Mouse (Mus musculus) left cerebral cortex, adult 18-20 months (tissue): Measurements from ENCODE around the gene Gps1. TPM values are rescaled to one million over a fixed set of nuclear protein-coding genes. Genes with fewer than 3 reads are reported as not detected.
A peak's percentile ranks its signal among the peaks of the same experiment; 100 is the strongest.
"Not testable (repeated sequence)": the region's sequence is repeated elsewhere in the genome, so short reads cannot be mapped to it uniquely, and the experiment has no call there.

ENCODE experiments used
- DNase-seq, 2 experiments: peaks; one replicate each; pipeline ENCODE4 v3.0.0; 2021 to 2022; ENCODE audit warnings: low spot score in 2 of 2, mixed read lengths in 1 of 2
- total RNA-seq, 2 experiments: library from RNA; stranded (reverse); gene quantifications; 2 replicates each; pipeline ENCODE4 v1.2.3; 2021

The Gps1 gene
- total RNA-seq, 2 experiments from 2014 or later: 148 to 152 TPM

DNA sequence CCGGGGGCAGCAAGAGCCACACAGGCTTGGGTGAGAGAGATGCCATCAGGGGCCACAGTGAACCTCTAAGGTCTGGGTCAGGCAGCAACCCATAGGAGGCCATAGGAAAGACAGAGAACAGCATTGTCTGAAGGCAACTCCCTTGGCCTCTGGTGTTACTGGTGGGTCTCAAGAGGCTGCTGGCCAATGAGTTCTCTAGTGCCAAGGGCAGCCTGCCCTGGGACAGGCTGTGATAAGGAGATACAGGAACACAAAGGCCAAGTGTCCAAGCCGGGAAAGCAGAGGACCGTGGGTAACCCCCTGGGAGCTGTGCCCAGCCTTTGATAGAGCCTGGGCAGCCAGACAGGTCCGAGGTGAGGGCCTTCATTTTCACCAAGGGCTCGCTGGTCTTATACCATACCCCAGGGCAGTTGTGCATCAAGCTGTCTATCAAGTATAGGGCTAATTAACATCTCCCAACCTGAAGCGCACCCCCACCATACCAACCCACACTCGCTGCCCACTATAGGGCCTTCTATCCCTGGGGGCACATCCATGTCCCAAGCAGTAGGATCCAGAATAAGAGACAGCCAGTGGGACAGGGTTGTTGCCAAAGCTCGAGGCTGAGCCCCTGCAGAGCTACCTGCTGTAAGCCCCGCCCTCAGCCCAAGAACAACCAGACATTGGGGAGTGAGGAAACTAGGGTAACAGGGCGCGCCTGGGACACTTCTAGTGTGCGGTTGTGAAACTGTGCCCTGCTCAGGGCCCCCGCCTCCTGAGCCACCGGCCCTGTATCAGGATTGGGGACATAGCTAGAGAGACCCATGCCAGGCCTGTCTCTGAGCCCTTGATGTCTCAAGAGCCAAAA lies 37.2 kb downstream of the Gps1 start:
- no peak for DNase-seq

DNA sequence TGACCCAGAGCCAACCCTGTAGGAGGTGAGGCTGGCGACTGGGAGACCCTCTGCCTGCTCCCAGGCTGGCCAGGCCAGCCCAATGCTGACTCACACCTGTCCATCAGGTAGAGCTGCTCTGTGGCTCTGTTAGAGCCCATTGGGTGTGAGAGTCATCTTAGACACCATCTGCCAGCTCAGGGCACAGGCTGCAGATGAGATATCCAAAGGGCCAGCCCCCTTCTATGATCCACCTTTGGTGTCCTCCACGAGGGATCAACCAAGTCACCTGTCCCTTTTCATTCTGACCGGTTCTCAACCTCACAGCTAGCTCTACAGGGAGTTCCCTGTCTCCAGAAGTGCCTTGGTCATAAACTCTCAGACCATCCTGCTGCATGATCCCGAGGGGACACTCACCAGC lies 38.2 kb downstream of the Gps1 start:
- no peak for DNase-seq

DNA sequence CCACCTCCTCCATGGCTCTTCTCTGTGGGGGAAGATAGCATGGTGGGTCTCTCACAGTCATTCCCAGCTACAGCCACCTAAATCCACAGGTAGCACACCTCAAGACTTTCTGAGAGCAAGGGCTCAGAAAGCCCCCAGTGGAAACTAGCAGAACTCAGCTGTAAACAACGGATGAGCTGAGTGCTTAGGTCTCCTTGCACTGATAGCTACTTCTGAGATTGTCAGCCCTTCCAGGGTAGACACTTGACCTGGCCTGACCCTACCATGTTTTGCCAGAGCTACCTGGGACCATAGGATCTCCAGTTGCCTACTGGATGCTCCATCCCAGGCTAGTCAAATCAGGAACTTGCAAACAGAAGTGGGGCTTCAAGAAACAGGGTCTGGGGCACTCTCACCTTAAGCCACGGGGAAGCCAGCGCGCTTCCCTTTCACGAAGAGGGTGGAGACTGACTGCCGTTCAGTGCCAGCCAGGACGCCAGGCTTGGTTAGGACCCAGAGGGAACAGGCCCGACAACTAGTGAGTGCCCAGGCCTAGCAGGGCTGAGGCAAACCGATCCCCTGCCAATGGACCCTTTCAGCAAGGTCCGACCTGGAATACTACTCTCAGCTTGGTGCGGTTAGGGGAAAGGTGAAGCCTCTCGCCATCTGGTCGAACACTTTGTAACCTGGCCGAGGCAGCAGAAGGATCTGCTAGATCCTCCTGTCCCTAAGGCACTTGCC lies 38.9 kb downstream of the Gps1 start:
- no peak for DNase-seq

DNA sequence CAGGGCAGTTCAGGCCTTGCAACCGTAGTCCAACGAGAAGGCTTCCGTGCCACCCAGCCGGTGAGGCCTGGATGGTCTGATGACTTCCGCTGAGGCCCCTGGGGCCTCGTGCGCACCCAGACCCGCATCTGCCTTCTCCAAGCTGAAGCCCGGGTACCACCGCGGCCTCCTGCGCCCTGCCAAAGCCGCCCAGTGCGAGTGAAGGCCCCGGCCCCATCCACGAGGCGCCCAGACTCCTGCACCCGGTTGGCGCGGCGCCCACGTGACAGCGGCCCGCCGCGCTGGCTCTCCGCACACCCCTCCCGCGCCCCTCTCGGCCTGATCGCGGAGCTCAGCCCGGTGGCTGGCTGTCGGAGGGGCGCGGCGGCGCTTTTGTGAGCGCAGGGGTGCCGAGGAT lies 39.5 kb downstream of the Gps1 start:
- DNase-seq: peak in 1 of 2 experiments; percentile 16

DNA sequence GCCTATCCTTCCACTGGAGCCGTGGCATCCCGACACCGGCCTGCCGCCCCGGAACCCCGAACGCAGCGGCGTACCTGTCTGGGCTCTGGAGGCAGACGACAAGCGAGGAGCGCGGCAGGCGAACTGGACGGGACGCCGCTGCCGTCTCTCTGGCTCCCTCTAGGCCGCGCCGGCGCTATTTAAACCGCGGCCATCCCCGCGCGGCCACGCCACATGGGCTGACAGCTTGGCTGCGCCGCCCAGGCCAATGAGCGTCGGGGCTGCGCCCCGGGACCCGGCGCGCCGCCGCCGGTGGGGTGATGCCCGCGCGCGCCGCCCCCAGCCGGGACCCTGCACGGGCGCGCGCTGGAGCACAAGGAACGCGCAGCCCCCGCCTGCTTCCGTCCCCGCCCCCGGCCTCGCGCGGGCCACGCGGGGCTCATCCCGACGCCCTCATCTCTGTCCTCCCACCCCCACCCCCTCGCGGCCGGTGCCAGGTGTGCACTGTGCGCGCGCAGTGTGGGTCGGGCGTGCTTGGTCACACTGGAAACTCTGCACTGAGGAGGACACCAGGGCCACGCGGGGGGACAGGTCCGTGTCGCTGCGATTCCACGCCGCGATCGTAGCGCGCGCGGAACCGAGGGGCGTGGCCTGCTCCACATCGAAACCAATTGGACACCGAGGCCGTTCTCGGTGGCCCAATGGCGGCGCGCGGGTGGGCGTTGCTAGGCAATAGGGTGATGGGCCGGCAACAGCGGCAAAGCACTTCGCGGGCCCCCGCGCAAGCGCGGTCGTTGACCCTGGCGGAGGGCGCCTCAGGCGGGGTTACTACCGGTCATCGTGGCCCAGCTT lies 40.1 kb downstream of the Gps1 start, which contains the start of gene Fasn:
Gene Fasn (minus strand): TSS at position 592 of the 831 bp plus-strand sequence.
- DNase-seq: peak; percentile 97

DNA sequence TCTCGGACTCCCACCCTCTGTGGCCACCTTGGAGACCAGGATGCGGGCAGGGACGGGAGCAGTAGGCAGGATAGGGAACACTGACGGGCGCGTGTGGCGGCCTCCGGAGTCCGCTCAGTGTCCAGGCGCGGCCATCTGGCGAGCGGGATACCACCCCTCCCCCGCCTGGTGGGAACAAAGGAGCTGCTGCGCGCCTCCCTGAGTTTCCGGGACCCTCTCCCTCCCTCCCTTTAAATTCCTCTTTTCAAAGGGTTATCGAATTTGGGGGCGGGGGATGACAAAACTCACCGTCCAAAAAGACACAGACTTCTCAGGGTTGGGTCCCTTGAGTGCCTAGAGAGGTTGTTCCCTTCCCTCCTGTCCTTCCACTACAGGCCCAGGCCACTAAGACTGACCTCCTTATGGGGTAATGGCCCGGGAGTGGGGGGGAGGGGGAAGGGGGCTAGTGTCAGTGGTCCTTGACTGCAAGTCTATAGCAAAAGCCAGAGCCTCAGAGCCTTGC lies 40.8 kb downstream of the Gps1 start:
- DNase-seq: no peak

DNA sequence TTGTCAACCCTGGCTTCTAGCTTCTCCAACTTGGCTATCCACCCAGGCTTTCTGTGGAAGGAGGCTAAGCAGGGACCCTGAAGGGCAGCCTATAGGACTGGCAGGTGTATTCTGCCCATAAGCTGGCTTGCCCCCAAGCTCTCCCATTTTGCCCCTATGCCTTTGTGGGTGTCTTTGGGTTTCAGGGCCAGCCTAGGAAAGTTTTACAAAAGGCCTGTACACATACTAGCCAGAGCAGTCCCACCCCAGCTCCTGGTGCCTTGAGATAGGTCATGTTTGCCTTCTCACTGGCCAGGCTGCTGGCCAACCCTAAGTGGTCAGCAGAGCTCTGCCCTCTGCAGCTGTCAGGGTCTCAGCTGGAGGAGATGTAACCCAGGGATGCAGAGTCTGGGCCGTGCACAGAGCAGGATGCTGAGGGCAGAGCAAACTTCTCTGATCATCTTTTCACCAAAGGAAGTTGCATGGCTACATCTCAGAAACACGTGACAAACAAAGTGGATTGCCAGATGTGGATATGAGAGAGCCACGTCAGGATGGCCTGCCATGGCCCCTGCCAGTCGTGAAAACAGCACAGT lies 41.3 kb downstream of the Gps1 start:
- no peak for DNase-seq

DNA sequence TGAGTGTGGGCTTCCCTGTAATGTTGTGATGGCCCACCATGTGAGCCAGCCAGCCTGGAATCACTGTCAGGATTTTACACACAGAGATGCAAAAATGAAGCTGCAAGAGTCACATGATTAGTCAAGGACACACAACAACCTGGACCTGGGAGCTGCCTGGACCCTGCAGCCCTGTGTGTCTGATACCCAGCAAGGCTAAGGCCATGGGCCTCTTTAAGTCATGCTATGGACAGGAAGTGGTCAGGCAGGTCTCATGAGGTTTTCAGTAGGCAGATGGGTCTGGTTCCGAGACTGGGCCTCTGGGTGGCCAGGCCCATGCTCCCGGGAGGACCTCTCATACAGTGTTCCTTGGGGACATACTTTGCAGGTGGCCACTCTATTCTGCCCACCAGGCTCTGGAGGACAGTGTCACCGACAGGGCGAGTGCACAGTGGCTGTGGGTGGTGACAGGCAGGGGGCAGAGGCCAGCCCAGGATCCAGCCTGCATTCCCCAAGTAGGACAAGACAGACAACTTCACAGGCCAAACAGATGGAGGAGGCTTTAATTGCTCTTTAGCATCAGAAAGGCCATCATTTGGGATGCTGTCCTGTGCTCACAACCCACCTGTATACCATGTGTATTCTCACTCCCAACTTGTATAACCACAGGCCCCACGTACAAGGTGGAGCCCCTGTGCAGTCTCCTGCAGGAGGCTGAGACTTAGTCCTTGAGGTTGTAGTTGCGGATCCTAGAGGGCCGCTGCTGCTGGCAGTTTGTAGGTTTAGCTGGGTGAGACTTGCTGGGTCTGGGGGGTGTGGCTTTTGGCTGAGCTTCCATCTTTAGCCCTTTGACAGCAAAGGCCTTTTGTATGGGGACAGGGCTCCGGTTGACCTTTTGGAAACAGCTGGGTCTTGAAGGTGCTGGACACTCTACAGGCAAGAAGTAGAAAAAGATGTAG lies 42.2 kb downstream of the Gps1 start:
- no peak for DNase-seq

DNA sequence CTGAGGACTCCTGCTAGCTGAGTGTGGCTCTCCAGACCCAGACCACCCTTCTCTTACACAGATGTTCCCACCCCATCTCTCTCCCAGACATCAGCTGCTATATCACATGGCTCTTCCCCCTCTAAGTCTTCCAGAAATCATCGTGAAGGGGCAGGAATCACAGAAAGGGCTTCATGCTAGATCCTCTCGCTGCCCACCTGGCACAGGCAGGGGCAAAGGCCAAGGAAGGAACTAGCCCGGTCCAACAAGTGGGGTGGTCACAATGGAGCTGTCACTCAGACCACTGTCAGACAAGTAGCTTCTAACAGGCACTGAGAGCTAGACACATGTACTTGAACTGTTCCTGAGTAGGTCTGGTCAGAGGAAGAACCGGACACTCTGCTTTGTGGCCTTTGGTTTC lies 44.3 kb downstream of the Gps1 start:
- DNase-seq: no peak

DNA sequence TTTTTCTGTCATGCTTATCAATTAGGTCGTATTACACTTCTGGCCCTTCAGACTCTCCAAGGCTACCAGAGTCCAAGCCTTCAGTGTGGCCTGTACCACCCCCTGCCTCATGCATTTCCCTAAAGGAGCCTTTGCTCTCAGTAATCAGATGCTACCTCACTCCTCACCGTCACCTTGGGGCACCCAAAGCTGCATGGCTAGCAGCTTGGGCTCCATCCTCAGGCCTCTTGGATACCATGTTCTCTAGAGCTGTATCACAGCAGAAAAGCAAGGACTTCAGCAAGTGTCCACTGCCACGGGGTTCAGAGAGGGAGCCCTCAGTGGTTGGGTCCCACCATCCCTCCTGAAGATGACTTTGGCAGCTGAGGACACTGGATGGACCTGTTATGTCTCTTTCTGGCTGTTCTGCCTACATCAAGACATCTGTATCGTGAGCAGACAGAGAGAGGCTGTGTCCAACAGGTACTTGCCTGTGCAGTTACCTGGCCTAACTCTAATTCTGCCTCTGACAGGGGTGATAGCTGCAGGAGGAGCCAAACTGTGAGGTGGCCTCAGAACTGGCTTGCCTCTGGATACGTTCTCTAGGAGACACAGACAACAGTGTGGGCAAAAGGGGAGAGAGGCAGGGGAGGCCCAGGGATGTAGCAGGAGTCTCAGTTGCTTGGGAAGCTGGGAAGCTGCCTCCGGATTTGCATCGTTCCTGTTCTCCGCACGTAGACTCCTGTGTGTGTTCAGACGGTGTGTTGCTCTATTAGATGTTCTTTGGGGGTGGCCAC lies 45.9 kb downstream of the Gps1 start:
- no peak for DNase-seq

DNA sequence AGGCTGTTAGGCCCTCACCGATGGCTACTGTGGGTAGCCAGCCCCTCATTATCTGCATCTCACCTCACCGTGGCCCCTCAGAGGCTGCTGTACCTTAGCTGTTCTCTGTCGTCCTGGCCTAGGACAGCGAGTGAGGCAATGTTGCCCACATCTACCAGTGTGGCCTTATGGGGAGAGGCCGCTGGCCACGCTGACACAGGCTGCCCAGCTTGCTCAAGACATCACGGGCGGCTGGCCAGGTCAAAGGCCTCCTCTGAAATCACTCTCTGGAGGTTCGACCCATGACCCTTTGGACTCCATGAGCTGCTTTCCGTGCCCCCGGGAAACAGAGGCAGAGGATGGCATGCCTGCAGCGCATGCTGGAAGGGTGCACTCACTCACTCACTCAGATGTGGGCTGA lies 46.6 kb downstream of the Gps1 start:
- no peak for DNase-seq

DNA sequence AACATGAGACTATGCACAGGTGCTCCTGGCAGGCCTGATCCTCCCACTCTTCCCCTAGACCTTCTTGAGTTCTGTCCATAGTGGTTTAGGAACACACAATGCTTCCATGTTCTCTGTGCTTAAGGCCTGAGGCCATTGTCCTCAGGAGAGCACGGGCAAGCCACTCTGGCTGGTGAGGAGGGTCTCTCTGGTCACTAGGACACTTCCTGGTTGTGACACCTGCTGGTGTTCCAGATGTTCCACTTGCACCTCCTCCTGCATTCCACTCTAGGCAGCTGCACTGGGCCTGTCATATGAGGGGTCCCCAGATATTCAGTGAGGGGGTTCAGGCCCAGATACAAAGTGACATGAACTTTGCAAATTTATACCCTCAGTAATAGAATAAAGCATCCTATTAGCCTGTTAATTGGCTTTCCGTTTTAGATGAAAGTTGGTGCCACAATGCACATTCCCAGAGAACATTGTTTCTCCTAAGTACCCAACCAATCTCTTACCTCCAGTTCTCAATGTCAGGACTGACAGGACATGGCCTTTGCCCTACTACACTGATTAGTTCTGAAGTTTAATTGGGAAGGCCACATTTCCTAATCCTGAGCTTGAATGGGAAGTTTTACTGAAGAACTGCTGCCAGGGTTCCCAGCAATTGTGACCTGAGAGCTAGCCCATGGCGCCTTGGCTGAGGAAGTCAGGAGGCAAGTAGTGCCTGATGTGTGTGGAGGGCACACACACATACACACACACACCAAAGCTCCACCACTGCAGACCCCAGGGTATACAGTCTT lies 47.8 kb downstream of the Gps1 start:
- no peak for DNase-seq

DNA sequence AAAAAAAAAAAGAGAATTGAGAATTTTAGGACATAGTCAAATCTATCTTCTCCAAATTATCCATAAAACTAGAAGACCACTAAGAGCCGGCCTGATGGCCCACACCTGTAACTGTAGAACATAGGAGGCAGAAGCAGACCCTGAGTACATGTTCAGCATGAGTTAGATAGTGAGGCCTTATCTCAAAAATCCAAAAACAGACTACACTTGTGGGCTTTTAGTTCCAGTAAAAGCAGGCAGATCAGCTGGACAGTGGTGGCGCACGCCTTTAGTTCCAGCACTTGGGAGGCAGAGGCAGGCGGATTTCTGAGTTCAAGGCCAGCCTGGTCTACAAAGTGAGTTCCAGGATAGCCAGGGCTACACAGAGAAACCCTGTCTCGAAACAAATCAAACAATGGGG lies 48.9 kb downstream of the Gps1 start:
- DNase-seq: not testable (repeated sequence)

DNA sequence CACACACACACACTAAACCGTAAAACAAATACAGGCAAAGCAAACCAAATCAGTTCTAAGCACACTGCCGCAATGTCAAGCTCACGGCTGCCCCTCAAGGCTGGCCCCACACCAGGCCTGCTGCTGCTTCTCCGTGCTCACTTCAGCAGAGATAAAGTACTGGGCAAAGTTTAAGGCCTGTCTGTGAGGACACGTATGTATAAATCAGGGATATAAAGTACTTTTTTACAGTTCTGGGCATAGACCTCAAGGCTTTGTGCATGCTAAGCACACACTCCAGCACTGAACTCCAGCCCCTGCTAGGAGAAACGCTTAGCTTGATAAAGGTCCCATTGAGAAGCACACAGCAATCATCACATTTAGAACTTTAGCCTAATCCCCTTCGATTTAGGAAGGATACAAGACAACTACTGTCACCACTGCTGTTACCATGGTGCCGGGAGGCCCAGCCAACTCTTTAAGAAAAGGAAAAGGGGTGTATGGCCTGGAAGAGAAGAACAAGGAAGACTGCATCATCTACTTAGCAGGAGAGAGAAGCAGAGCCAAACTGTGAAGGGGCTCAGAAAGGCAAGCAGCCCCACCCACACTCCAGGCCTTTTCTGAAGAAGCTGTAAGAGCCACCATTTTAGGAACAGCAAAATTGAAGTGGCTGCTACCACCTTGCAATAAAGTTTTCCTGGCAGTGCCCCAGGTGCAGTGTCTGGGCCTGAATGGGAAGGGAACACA lies 49.6 kb downstream of the Gps1 start:
- DNase-seq: no peak
